Mouse (Mus musculus) bone marrow, adult 2 months (tissue): ENCODE results near the gene Setd1a.

Experiments used
- CTCF ChIP-seq: fragments of 200-500 bp; IDR thresholded peaks from 2 replicates; pipeline ENCODE4 v1.5.1; 2011; ENCODE audit warnings: low read length, control low read depth; ENCODE audit not compliant: control insufficient read depth, insufficient read depth
- POLR2A ChIP-seq: fragments of 200-500 bp; IDR thresholded peaks from 2 replicates; pipeline ENCODE4 v1.6.1; 2011; ENCODE audit warnings: low read depth, mild to moderate bottlenecking, control low read depth, low read length, borderline replicate concordance; ENCODE audit not compliant: control insufficient read depth

DNA sequence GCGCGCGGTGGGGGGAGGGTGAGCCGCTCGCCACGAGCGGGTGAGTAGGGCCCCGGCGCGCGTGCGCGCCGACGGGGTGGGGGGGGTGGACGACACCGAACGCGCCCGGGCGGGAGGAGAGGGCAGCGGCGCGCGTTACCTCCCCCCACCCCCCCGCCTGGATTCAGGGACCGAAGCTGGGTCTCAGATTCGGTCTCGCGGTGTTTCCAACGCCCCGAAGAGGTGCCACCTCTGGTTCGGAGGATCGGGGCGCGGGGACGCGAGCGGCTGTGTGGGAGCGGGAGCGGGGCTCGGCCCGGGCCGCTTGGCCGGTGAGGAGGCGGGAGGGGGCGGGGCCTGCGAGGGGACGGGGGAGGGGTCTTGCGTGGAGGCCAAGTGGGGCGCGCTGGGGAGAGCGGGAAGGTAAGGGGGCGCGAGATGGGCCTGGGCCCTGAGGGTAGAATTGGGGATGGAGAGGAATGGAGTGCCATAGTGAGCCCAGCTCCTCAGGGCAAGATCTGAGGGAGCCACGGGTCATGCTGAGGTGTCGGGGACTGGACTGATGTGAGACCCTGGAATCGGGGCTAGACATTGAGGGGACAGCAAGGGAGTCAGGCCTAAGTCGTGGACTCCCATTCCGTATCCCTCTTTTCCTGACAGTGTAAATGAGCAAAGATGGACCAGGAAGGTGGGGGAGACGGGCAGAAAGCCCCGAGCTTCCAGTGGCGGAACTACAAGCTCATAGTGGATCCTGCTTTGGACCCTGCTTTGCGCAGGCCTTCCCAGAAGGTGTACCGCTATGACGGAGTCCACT is 1.2 kb downstream of the Setd1a start:
- TF ChIP-seq POLR2A (no peak), CTCF (no peak)
